Mouse (Mus musculus) left cerebral cortex, postnatal 10 days (tissue): ENCODE data around the gene Gper1. TPM values are rescaled to one million over a fixed set of nuclear protein-coding genes. Genes with fewer than 3 reads are reported as not detected.

Experiments
- DNase-seq, 2 experiments: peaks; one replicate each; pipeline ENCODE4 v3.0.0; 2021 to 2022; ENCODE audit warnings: low spot score in 2 of 2, mixed read lengths in 1 of 2; ENCODE audit errors: extremely low spot score in 1 of 2
- intact Hi-C: fragments of 180-260 bp; cut with DNase I; formaldehyde crosslinking; loops from one replicate; pipeline ENCODE4 v1.15.1; 2025
- total RNA-seq, 2 experiments: library from RNA; stranded (reverse); gene quantifications; 2 replicates each; pipeline ENCODE4 v1.2.3; 2021

Gene Gper1
- total RNA-seq, 2 experiments from 2014 or later = 2.9 to 3.3 TPM

DNA sequence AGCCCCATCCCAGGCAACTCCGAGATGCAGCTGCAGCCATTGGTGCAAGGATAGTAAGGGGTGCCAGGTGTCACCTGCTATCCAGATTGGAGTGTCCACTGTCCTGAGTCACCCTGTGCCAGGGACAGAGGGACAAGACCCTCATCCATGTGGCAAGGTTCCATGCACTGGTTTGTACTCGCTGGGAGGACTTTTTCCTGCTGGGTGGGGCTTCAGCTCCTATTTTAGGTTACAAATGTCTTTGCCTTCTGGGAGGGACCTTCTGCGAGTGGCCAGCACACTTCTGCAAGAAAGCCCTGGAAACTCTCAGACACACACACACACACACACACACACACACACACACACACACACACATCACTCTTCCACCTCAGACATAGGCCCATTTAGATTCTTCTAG lies 17.0 kb upstream of the Gper1 start:
- DNase-seq = no peak
- intact Hi-C loops = no loop called here

GRCm38 (mm10) chr5:139407121-139407885 lies 15.6 kb upstream of the Gper1 start:
- intact Hi-C loops = no loop called here

DNA sequence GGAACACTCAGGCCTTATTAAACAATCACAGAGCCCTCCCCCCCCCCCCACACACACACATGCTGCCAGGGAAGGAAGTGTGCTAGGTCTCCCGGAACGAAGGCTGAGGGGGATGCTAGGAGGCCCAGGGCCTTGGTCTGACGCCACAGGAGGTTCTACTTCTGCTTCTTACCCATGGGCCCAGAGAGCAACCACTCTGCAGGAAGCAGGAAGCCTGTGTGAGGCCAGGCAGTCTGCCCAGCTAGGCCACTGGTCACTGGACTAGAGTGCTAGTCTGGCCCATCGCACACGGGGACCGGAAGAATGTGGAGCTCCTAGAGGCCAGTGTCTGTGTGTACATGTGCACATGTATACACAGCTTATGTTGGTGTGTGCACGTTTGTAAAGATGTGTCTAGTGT lies 14.4 kb upstream of the Gper1 start:
- peak; percentile 52 to 79 for DNase-seq
- intact Hi-C loops = no loop called here

More at GRCm38 (mm10) chr5:139407121-139407885, 15.6 kb upstream of the Gper1 start:
- DNase-seq = no peak

- intact Hi-C loops = no loop called here
- DNase-seq = peak in 1 of 2 experiments; percentile 70
Measured at GRCm38 (mm10) chr5:139409412-139409811, 13.5 kb upstream of the Gper1 start.

DNA sequence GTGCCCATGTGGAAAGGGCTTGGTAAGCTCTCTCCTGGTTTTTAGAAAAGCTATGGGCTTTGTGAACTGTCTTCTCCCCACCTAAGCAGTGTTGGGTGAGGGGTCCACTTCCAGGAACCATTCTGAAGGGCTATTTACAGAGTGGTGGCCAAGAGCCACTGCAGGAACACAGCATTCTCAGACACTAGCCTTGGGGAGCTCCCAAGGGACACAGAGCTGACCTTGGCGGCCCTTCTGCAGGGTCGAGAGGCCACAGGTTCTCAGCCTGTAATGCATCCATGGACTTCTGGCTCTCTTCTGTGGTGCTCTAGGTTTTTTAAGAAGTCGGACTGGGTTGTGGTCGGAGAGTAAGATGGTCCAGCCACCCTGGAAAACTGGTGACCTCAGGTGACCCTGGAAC lies 12.9 kb upstream of the Gper1 start:
- DNase-seq = no peak
- intact Hi-C loops = no loop called here

DNA sequence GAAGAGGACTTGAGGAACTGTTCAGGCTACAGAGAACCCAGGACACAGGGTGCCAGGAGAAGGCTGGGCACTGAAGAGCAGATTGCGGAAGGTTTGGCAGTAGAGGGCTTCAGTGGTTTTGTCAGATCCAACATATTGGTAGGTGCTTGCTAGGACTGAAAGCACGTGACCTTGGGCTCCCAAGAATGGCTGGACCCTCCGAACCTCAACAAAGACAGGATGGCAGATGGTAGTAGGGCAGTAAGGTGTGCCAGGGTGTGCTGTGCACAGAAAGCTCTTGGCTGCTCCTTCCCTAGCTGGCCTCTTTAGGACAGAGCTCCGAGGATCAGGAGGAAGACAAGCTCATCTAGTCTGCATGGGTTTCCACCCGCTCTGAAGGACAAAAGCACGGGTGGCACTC lies 11.8 kb upstream of the Gper1 start:
- intact Hi-C loops = no loop called here
- DNase-seq = no peak

GRCm38 (mm10) chr5:139411665-139412314 lies 11.2 kb upstream of the Gper1 start:
- no peak for DNase-seq
- intact Hi-C loops = no loop called here

DNA sequence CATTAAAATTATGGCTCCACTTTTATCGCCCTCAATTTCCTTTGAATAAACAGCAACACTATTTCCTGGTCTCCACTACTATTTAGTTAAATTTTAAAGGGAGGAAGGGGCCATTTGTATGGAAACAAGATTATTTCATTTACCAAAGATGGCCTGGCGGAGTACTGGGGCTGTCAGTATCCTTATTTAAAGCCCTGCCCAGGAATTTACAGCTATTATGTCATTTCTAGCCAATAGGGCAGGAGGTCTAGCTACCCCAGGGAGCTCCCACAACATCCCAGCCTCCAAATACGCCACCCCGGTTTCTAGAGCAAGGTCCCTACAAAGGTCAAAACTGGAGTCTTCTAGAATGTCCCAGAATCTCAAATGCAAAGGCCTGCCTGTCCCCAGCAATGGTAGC lies 9.4 kb upstream of the Gper1 start:
- intact Hi-C loops = no loop called here

GRCm38 (mm10) chr5:139415001-139415400 lies 8.0 kb upstream of the Gper1 start:
- no peak for DNase-seq
- intact Hi-C loops = no loop called here

More for the DNA sequence above, 9.4 kb upstream of the Gper1 start:
- DNase-seq = no peak

DNA sequence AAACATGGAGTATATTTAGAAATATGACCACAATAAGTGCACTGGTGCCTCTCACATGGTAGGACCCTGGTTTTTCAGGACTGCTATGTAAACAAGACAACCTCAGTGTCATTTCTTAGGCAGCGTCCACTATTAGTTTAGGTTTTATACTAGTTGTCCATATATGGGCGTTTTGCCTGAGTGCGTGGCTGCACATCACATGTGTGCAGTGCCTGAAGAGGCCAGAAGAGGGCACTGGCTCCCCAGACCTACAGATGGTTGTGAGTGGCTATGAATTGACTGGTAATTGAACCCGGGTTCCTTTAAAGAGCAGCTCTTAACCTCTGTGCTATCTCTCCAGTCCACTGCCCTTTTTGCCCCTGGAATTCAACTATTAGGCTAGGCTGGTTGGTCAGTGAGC lies 6.0 kb upstream of the Gper1 start:
- no peak for DNase-seq
- intact Hi-C loops = no loop called here

GRCm38 (mm10) chr5:139417480-139417879 lies 5.5 kb upstream of the Gper1 start:
- intact Hi-C loops = no loop called here
- DNase-seq = no peak

DNA sequence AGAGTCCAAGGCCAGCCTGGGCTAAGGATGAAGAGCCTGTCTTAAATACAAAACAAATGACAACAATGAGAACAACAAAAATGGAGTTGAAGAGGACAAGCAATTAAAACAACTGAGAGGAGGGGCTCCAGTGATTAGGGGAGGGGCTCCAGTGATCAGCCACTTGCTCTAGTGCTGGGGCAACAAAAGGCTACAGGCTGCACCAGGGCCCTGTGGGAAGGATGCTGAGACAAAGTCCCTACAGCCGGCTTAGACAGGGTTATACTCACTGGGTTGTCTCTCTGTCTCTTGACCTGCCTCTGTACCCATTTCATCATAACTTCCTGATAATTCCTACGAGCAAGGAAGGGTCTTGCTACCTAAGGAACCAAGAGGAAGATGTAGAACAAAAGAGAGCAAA lies 4.8 kb upstream of the Gper1 start:
- DNase-seq = no peak
- intact Hi-C loops = no loop called here

DNA sequence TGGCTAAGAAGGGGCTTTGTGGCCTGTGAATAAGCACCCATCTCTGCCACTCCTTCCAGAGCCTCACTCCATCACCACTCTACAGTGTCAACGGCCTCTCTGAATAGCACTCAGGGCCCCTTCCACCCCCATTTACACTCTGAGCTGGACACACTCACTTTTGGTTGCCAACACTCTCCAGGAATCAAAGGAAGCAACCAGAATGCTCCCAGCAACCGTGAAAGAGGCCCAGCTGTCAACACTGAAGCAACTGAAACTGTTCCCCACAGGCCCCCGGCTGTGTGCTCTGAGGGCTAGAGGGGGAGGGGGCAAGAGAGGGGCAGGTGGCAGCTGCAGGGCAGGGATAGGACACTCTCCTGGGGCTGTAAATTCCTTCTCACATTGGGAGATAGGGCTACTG lies 4.3 kb upstream of the Gper1 start:
- no peak for DNase-seq
- intact Hi-C loops = no loop called here

- intact Hi-C loops = no loop called here
- DNase-seq = no peak
Measured at GRCm38 (mm10) chr5:139425198-139425597, 2.2 kb downstream of the Gper1 start.

GRCm38 (mm10) chr5:139427001-139427400 lies 4.0 kb downstream of the Gper1 start:
- intact Hi-C loops = no loop called here
- DNase-seq = no peak

DNA sequence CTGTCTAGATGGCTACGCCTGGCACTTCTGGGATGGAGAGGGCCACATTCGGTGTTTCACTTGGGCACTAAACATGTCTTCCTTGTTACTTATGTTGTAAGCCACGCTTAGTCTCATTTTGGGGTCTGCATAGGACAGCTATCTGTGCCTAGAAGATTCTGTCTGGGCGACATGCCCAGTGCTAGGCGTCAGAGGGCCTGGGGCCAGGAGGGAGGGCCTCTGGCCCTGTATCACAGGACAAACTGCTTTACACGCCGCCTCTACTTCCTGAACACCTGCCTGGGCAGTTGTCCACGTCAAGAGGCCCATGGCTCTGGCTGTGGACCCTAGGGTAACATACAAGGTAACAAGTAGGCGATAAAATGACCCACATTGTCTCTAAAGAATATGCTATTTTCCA lies 5.0 kb downstream of the Gper1 start:
- peak in 1 of 2 experiments; percentile 57 for DNase-seq
- intact Hi-C loops = no loop called here

GRCm38 (mm10) chr5:139429818-139430341 lies 6.9 kb downstream of the Gper1 start:
- intact Hi-C loops = no loop called here
- DNase-seq = no peak

- DNase-seq = no peak
- intact Hi-C loops = no loop called here
Measured at GRCm38 (mm10) chr5:139432333-139432732, 9.4 kb downstream of the Gper1 start.

GRCm38 (mm10) chr5:139432747-139433508 lies 10.0 kb downstream of the Gper1 start:
- DNase-seq = no peak
- intact Hi-C loops = no loop called here
